16 mouse cellular contexts compared by ENCODE assay signal in the genomic region with DNA sequence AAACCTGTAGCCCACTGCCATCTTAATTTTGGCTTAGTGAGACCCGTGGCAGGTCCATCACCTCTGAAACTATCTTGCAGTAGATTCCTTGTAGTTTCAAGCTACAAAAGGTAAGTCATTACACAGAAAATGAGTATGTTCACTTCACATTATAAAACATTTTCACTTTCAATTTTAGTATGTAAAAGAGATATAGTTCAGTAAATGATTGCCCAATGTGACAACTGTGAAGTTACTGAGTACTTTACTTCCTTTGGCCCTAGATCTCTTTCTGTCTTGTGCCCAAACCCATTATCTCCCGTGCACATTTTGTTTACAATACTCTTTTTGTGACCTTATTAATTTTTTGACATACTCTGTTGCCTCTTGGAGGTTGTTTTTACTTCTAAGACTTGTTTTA.
"Had no signal": no experiment of that assay in that cellular context is flagged by ENCODE, and none has a peak within 500 bp of the region (broad histone marks: within the 10 kb centered on the region; RNA-seq: fewer than 3 reads in every experiment).

No protein-coding gene starts in this region.

- DNase-seq: lung, adult 18-20 months; lung, postnatal 14 days; lung, postnatal 36 days; right cerebral cortex, postnatal 14 days; spleen, adult 18-20 months; thymus, adult 18-20 months; thymus, postnatal 14 days; thymus, postnatal 4 days had no signal

- H3K9me3 ChIP-seq: megakaryocyte, embryonic 14.5 days; midbrain, embryonic 13.5 days; midbrain, embryonic 15.5 days; neural tube, embryonic 12.5 days had no signal

- H3K4me2 ChIP-seq: lung, embryonic 14.5 days; midbrain, embryonic 11.5 days; midbrain, embryonic 13.5 days; midbrain, embryonic 15.5 days; neural tube, embryonic 12.5 days had no signal

- H3K4me1 ChIP-seq: megakaryocyte, embryonic 14.5 days; midbrain, embryonic 13.5 days; midbrain, embryonic 15.5 days; neural tube, embryonic 12.5 days had no signal

- H3K36me3 ChIP-seq: midbrain, embryonic 13.5 days; midbrain, embryonic 15.5 days; neural tube, embryonic 12.5 days had no signal

- H3K9ac ChIP-seq: liver, embryonic 14.5 days; lung, embryonic 14.5 days; midbrain, embryonic 13.5 days; midbrain, embryonic 15.5 days; neural tube, embryonic 12.5 days had no signal

- H3K27me3 ChIP-seq: megakaryocyte, embryonic 14.5 days; midbrain, embryonic 13.5 days; midbrain, embryonic 15.5 days; neural tube, embryonic 12.5 days had no signal

- ATAC-seq: midbrain, embryonic 13.5 days; midbrain, embryonic 15.5 days had no signal

- H3K27ac ChIP-seq: liver, embryonic 14.5 days; macrophage; midbrain, embryonic 13.5 days; midbrain, embryonic 15.5 days; neural tube, embryonic 12.5 days had no signal

- H3K4me3 ChIP-seq: megakaryocyte, embryonic 14.5 days; midbrain, embryonic 13.5 days; midbrain, embryonic 15.5 days; neural tube, embryonic 12.5 days had no signal
